Mouse (Mus musculus) neural tube, embryonic 15.5 days (tissue): Measurements from ENCODE around the gene Chst4. TPM values are rescaled to one million over a fixed set of nuclear protein-coding genes. Genes with fewer than 3 reads are reported as not detected.

ENCODE experiments used
- ATAC-seq: fragments of 200-750 bp; cut with Nextera tagmentation; 2 replicates; pipeline ENCODE4 v1.8.0; 2017; ENCODE audit warnings: mild to moderate bottlenecking, moderate TSS enrichment, moderate library complexity; ENCODE audit not compliant: low FRiP score
- H3K27ac ChIP-seq: fragments of 300-500 bp; sonication (generic); replicated peaks from 2 replicates; pipeline ENCODE4 v1.5.1; 2015; ENCODE audit warnings: mild to moderate bottlenecking, inconsistent platforms
- H3K27me3 ChIP-seq: fragments of 300-500 bp; sonication (generic); replicated peaks from 2 replicates; pipeline ENCODE4 v1.6.1; 2015; ENCODE audit warnings: inconsistent platforms
- H3K36me3 ChIP-seq: fragments of 300-500 bp; sonication (generic); 2 replicates; pipeline ENCODE4 v1.6.1; 2015; ENCODE audit warnings: inconsistent platforms
- H3K4me1 ChIP-seq: fragments of 300-500 bp; sonication (generic); 2 replicates; pipeline ENCODE4 v1.6.1; 2015; ENCODE audit warnings: inconsistent platforms
- H3K4me2 ChIP-seq: fragments of 300-500 bp; sonication (generic); 2 replicates; pipeline ENCODE4 v1.6.1; 2015; ENCODE audit warnings: inconsistent platforms, mild to moderate bottlenecking, moderate library complexity
- H3K4me3 ChIP-seq: fragments of 300-500 bp; sonication (generic); replicated peaks from 2 replicates; pipeline ENCODE4 v1.5.1; 2015; ENCODE audit warnings: mild to moderate bottlenecking, inconsistent platforms
- H3K9ac ChIP-seq: fragments of 300-500 bp; sonication (generic); replicated peaks from 2 replicates; pipeline ENCODE4 v1.6.1; 2015; ENCODE audit warnings: mild to moderate bottlenecking, inconsistent platforms
- H3K9me3 ChIP-seq: fragments of 300-500 bp; sonication (generic); replicated peaks from 2 replicates; pipeline ENCODE4 v1.6.1; 2016; ENCODE audit warnings: inconsistent platforms
- WGBS: fragments of 180-500 bp; shearing (Covaris S2); methylation state at CpG from one replicate; pipeline ENCODE4 v1.1.7; 2015; ENCODE audit warnings: mixed read lengths; 5-methylcytosine and 5-hydroxymethylcytosine counted together
- polyA plus RNA-seq: library from polyadenylated mRNA; unstranded; fragments of >200 nt; fragmentation: Nextera tagmentation; extraction: Ambion mirVana; gene quantifications from 2 replicates; pipeline ENCODE4 v1.2.1, GENCODE M21; 2015

Gene Chst4
- not detected in 2 replicates for polyA plus RNA-seq

DNA sequence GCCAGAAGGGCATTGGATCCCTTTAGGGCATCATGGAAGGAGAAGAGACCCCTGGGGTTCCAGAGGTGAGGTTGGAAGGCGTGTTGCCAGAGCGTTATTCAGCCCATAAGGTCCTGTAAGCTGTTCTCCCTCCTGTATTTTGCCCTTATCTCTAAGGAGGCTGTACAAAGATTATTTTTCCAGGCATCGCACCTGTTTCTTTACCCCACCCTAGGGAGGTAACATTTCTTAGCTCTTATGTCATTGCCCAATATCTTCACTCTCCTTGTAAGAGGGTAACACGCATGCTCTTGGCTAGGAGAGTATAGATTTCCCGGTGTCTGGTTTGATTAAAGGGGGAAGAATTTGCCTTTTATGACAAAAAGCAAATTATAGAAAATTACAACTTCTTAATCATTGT is at the start of gene Chst4:
Gene Chst4 (minus strand): TSS at position 82 of the 400 bp plus-strand sequence.
- Histone ChIP-seq H3K4me1 (no peaks in the 10 kb centered on the region), H3K4me2 (no peak within 1 kb of the TSS), H3K27ac (no peak within 1 kb of the TSS), H3K9ac (no peak within 1 kb of the TSS), H3K4me3 (no peak within 1 kb of the TSS), H3K27me3 (no peaks in the 10 kb centered on the region), H3K9me3 (no peaks in the 10 kb centered on the region), H3K36me3 (no peaks in the 10 kb centered on the region)
- 80% methylated on average over 5 of the region's 5 CpGs for WGBS
- no peak for ATAC-seq

DNA sequence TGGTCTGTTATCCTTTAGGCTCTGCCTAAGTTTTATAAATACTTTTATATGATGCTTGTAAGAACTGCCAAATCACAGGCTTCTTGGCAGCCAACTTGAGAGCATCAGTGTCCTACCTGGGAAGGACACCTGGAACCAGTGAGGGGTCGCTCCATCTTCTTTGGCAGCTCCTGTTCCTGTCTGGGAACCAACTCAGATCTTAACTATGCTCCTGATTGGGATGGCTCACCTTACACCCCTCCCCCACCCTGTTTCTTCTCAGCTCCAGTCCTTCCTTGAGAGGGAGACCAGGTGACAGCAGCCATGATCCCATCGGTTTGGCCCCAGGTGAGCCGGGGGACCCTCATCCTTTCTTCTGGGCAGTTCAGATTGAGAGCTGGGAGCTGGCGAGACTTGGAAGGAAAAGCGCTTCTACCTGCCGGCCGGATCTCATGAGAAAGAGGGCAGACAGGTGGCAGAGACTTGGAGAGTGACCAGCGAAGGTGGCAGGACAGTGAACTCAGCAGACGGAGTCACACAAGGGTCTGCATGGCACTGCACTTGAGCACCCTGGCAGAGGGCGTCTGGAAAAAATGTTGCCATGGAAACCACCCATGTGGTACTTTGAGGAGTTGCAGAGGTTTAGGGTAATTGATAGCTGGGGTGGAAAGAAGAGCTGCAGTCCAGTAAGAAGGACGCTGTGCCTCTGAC is 43.0 kb upstream of the Chst4 start:
- H3K4me3 ChIP-seq, result no peak overlapping the region
- peaks cover 21% of the 10 kb centered on the region for H3K4me1 ChIP-seq
- ATAC-seq, result no peak
- H3K4me2 ChIP-seq, result no peak overlapping the region
- no peaks in the 10 kb centered on the region for H3K27me3 ChIP-seq
- H3K9ac ChIP-seq, result no peak overlapping the region
- peaks cover 44% of the 10 kb centered on the region for H3K36me3 ChIP-seq
- WGBS, result 82% methylated on average over 11 of the region's 11 CpGs
- no peak overlapping the region for H3K27ac ChIP-seq
- H3K9me3 ChIP-seq, result no peaks in the 10 kb centered on the region

DNA sequence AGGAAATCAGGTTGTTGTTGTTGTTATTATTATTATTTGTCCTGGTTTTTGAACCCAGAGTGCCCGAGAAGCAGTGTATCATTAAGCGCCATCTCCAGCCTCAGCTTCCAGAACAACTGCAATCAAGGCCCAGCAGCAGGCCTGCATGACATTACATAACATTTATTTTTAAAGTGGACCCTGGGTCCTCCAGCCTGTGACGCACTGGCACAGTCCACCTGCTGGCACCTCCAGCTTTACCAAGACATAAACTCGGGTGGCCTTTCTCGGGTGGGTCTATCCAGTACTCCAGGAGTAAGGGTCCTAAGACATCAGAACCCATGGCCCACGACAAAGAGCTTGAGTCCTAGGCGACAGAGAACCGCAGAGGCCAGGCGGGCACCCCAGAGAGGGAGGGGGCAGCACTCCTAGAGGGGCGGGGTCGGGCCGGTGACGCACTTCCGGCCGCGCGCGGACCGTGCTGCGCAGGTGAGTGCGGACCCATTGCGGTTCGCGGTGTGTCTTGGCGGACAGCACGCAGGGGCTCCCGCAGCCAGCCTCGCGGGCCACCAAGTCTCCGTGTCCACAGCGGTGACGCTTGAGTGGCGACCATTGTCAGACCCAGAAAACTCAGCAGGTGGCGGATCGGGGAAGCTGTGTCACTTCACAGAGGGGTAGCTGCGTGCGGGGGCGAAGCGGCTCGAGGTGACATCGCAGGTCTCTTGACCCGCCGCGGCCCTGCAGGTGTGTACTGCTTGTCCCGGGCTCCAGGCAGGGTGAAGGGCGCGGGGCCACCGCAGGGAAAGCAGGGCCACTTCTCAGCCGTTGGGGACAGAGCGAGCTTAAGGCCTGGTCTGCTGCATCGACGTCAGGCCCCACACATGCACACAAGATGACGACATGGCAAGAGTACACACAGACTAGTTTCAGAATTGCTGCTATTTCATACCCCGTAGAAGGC is 40.0 kb upstream of the Chst4 start, which contains the start of gene Zfp612:
Gene Zfp612 (plus strand): TSS at position 465 of the 940 bp plus-strand sequence.
- Histone ChIP-seq H3K36me3 (peaks cover 16% of the 10 kb centered on the region), H3K4me1 (peaks cover 21% of the 10 kb centered on the region), H3K9me3 (no peaks in the 10 kb centered on the region), H3K27ac (peak within 1 kb of the TSS; percentile 57), H3K27me3 (no peaks in the 10 kb centered on the region), H3K9ac (peak within 1 kb of the TSS; percentile 73), H3K4me3 (peak within 1 kb of the TSS; percentile 57), H3K4me2 (peak within 1 kb of the TSS; percentile 89)
- ATAC-seq, result peak; percentile 96
- WGBS, result 6% methylated on average over 52 of the region's 54 CpGs

DNA sequence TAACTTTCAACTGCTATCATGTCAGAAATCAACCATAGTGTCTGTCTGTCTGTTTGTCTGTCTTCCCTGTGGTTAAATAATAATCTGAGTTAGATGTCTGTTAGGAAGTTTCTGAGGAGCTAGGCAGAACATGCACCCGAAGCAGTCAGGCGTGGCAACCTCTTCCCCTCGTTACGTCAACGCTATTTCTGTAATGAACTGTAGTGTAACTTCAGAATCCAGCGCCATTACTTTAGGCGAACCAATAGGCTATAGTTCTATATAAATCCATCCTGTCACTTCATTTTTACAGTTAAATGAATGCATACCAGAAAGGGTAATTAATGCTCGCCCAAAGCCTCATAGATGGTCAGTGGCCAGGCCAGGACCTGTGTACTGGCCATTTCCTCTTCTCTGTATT is 35.0 kb upstream of the Chst4 start:
- H3K27me3 ChIP-seq, result peaks cover 6% of the 10 kb centered on the region; the same call in 1 of the 2 replicates
- ATAC-seq, result no peak
- 86% methylated on average over 8 of the region's 8 CpGs for WGBS

DNA sequence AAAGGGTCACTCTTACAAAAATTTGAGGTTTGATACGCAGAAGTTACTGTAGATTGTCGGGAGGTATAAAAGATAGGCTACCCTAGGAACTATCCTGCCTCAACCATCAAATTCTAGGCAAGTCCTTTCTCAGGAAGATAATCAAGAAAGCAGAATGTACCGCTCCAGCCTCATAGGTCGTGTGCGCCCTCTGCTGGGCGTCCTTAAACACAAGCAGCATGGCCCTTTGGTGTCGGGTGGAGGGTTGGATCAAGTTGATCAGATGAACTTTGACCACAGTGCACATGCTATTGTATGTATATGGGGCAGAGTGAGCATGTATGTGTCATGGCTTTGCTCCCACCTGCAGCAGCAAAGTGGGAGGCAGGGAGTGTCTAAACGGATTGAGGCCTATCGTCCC is 32.1 kb upstream of the Chst4 start:
- no peak overlapping the region for H3K27ac ChIP-seq
- no peaks in the 10 kb centered on the region for H3K4me1 ChIP-seq
- peak; percentile 69; the same call in 1 of the 2 replicates for ATAC-seq
- no peaks in the 10 kb centered on the region for H3K36me3 ChIP-seq
- H3K4me2 ChIP-seq, result no peak overlapping the region
- H3K9ac ChIP-seq, result no peak overlapping the region
- no peak overlapping the region for H3K4me3 ChIP-seq
- no peaks in the 10 kb centered on the region for H3K9me3 ChIP-seq
- WGBS, result 15% methylated on average over 9 of the region's 9 CpGs
- H3K27me3 ChIP-seq, result peaks cover 6% of the 10 kb centered on the region; the same call in 1 of the 2 replicates

More for the DNA sequence above, 35.0 kb upstream of the Chst4 start:
- H3K27ac ChIP-seq, result no peak overlapping the region
- H3K4me3 ChIP-seq, result no peak overlapping the region
- no peaks in the 10 kb centered on the region for H3K9me3 ChIP-seq
- peaks cover 4% of the 10 kb centered on the region; the same call in 1 of the 2 replicates for H3K4me1 ChIP-seq
- H3K36me3 ChIP-seq, result no peaks in the 10 kb centered on the region
- no peak overlapping the region for H3K4me2 ChIP-seq
- H3K9ac ChIP-seq, result no peak overlapping the region

DNA sequence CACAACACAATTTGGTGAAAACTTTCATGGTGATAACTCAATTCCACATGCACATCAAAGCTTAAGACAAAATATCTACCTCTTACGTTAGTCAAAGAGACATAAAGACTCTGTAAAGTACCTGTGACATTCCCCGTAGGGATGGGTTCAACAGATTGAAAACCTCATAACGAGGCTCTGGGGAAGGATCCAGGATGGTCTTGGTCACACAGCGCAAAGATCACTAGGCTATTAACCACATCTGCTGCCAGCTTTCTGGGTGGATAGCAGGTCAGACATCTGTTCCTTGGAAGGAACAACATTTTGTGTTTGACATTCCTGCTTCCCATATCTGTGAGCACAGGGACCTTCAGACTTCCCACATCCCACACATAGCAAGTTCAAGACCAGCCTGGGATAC is 30.2 kb upstream of the Chst4 start:
- Histone ChIP-seq H3K4me2 (no peak overlapping the region), H3K4me3 (no peak overlapping the region), H3K9ac (no peak overlapping the region), H3K36me3 (no peaks in the 10 kb centered on the region), H3K27me3 (peaks cover 6% of the 10 kb centered on the region; the same call in 1 of the 2 replicates), H3K9me3 (no peaks in the 10 kb centered on the region), H3K27ac (no peak overlapping the region), H3K4me1 (no peaks in the 10 kb centered on the region)
- 85% methylated on average over 4 of the region's 4 CpGs for WGBS
- no peak for ATAC-seq

DNA sequence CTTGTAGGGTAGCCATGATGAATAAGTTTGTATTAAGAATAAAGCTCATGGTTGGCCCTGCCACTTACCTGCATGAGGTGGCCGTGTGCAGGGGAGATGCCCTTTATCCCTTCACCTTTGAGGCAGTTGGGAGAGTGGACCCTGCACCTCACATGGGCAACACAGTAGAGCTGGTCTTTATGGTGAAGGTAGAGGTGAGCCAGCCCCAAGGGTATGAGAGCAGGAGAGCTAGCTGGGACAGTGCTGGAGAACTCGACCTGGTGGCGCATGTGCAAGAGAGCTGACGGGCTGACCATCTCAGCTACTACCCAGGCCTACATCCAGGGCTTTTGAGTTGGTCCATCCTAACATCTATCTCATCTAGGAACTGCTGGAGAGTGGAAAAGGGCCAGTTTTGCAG is 26.1 kb upstream of the Chst4 start:
- no peaks in the 10 kb centered on the region for H3K4me1 ChIP-seq
- H3K4me2 ChIP-seq, result no peak overlapping the region
- WGBS, result 92% methylated on average over 4 of the region's 4 CpGs
- no peak overlapping the region for H3K4me3 ChIP-seq
- H3K9ac ChIP-seq, result no peak overlapping the region
- H3K27me3 ChIP-seq, result no peaks in the 10 kb centered on the region
- H3K9me3 ChIP-seq, result no peaks in the 10 kb centered on the region
- no peak overlapping the region for H3K27ac ChIP-seq
- H3K36me3 ChIP-seq, result no peaks in the 10 kb centered on the region
- ATAC-seq, result no peak

DNA sequence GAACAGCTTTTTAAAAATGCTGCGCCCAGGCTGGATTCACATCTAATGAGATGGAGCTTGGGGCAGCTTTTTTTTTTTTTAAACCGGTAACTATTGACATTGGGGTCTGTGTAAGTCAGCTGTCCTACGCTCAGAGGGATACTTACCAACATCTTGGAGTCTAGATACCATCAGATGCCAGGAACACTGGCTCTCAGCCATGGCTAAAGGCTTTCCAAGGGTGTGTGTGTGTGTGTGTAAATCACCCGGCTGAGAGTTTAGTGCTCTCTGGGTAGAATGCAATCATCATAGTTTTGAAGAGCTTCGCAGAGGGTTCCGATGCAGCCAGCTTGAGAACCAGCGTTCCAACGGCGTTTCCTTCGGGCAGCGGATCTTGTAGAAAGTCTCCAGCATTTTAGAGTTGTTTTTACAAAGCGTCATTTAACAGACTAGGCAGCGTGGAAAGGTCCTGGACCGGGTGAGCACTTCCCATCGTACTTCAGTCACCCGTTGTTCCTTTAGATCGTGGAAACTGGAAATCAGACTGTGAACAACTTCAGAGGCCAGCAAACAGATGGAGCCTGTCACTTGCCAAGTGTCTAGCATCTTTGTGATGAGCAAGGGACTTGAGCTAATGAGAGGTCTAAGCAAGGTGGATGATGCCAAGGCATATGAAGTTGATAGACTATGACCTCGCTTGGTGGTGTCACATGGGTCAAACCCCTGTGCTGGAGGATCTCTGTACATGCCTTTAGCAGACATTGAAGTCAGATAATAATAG is 25.2 kb upstream of the Chst4 start:
- Histone ChIP-seq H3K36me3 (no peaks in the 10 kb centered on the region), H3K27me3 (no peaks in the 10 kb centered on the region), H3K27ac (no peak overlapping the region), H3K4me1 (no peaks in the 10 kb centered on the region), H3K4me2 (no peak overlapping the region), H3K9me3 (no peaks in the 10 kb centered on the region), H3K9ac (no peak overlapping the region), H3K4me3 (no peak overlapping the region)
- 86% methylated on average over 18 of the region's 18 CpGs for WGBS
- no peak for ATAC-seq

DNA sequence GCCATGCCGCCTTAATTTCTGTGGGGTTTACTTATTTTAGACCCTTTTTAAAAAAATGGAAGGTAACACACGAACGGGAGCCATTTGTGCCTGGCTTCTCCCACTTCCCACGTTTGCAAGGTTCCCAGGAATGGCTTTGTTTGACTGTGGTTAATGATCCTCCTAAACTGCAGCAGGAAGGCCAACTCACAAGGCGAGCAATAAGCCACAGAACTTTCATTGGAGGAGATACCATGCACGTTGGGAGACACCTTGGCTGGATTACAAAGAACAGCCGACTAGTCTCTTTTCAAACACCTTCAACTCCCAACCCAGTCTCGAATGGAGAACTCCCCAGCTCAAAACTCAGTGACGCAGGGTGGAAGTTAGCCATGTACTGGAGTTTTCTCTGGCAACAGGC is 24.6 kb upstream of the Chst4 start:
- H3K27me3 ChIP-seq, result no peaks in the 10 kb centered on the region
- no peaks in the 10 kb centered on the region for H3K36me3 ChIP-seq
- no peaks in the 10 kb centered on the region for H3K9me3 ChIP-seq
- H3K4me3 ChIP-seq, result no peak overlapping the region
- no peak overlapping the region for H3K4me2 ChIP-seq
- no peak for ATAC-seq
- H3K27ac ChIP-seq, result no peak overlapping the region
- H3K9ac ChIP-seq, result no peak overlapping the region
- 69% methylated on average over 9 of the region's 9 CpGs for WGBS
- no peaks in the 10 kb centered on the region for H3K4me1 ChIP-seq

DNA sequence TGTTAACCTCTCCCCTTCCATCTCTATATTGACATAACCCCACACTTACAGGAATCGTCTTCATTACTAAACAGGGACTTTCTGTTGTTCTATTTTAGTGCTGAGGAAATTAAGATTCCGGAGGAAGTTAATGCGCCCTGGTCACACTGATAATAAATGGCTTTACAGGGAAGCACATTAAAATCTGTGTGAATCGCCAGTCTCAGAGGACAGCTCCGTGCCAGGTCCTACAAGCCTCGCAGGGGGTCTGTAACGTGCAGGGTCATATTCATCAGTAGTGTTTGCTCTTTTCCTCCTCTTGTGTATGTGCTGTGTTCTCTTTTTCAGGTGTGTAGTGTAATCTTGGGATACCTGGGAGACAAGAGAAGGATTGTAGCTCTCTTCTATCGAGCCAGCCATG is 18.7 kb upstream of the Chst4 start:
- Histone ChIP-seq H3K4me3 (no peak overlapping the region), H3K4me2 (no peak overlapping the region), H3K27ac (no peak overlapping the region), H3K36me3 (no peaks in the 10 kb centered on the region), H3K9me3 (no peaks in the 10 kb centered on the region), H3K4me1 (no peaks in the 10 kb centered on the region), H3K27me3 (no peaks in the 10 kb centered on the region), H3K9ac (no peak overlapping the region)
- 54% methylated on average over 8 of the region's 8 CpGs for WGBS
- no peak for ATAC-seq

DNA sequence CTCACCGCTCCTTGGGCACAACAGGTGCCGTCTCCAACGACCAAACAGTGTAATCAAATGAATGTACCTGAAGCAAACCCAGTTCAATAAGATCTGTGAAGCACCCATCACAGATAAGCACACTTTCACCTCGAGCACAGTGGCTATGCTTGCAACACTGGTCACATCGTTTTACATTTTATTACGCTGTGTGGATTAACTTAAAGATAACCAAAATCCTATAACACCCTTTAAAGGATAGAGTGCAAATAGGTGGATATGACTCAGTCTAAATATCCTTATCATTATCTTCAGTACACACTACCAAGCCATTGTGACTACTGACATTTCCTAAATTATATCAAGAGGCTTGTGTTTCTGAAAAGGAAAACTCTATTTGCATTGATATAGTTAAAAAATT is 11.7 kb upstream of the Chst4 start:
- Histone ChIP-seq H3K36me3 (no peaks in the 10 kb centered on the region), H3K27me3 (no peaks in the 10 kb centered on the region), H3K27ac (no peak overlapping the region), H3K9me3 (no peaks in the 10 kb centered on the region), H3K4me3 (no peak overlapping the region), H3K9ac (no peak overlapping the region), H3K4me1 (no peaks in the 10 kb centered on the region), H3K4me2 (no peak overlapping the region)
- 87% methylated on average over 6 of the region's 6 CpGs for WGBS
- no peak for ATAC-seq
